Mouse (Mus musculus): Measurements from ENCODE around the gene Gadl1. TPM values are rescaled to one million over a fixed set of nuclear protein-coding genes. Genes with fewer than 3 reads are reported as not detected.

The Gadl1 gene
- polyA plus RNA-seq, 1 experiment from 2014 or later: 0.48 TPM

DNA sequence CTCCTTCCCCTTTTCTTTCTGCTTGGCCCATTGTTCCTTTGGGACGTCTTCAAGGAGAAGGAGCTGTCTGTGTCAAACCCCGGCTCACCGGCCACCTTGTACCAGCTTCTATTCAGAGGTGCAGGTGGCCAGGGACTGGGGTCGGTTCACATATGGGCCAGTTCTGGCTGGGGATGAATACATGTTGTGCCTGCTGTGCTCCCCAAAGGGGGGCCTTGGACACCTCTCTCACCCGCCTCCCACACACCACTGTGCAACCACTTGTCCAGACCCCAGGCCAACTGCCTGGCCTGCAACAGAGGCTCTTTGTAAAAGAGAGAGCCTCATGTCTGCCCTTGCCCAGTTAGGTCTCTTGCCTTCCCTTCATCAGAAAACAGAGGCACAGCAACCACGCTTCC is 190.3 kb downstream of the Gadl1 start:
- Histone ChIP-seq H3K4me3 (no peak overlapping the region), H3K27me3 (no peaks in the 10 kb centered on the region), H3K27ac (no peak overlapping the region), H3K4me1 (replicated peaks) (peaks cover 14% of the 10 kb centered on the region), H3K36me3 (no peaks in the 10 kb centered on the region), H3K9ac (no peak overlapping the region), H3K4me2 (no peak overlapping the region), H3K9me3 (no peaks in the 10 kb centered on the region)
- 63% methylated on average over 6 of the region's 6 CpGs for WGBS
- no peak for ATAC-seq (ENCODE audit: low FRiP score)

DNA sequence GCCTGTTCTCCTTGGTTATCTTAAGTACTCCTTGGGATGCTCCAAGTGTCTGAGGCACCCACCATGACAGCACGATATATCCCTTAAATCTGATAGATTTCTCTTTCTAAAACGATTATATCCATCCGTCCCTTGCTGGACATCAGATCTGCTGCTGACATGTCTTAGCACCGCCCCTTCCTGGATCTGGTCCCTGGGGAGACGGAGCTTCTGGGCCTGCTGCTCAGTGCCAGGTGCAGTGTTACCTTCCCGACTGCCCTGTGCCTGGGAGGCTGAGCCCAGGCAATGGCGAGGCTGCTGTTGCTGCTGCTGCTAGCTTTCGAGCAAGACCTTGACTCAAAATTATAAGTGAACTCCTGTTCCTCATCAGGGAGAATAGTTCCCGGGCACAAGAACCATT is 190.8 kb downstream of the Gadl1 start:
- no peaks in the 10 kb centered on the region for H3K36me3 ChIP-seq
- 82% methylated on average over 9 of the region's 9 CpGs for WGBS
- no peaks in the 10 kb centered on the region for H3K9me3 ChIP-seq
- H3K27me3 ChIP-seq: no peaks in the 10 kb centered on the region
- H3K4me1 ChIP-seq (replicated peaks): peaks cover 14% of the 10 kb centered on the region
- no peak overlapping the region for H3K27ac ChIP-seq
- H3K4me2 ChIP-seq: no peak overlapping the region
- ATAC-seq (ENCODE audit: low FRiP score): no peak
- no peak overlapping the region for H3K4me3 ChIP-seq
- H3K9ac ChIP-seq: no peak overlapping the region

DNA sequence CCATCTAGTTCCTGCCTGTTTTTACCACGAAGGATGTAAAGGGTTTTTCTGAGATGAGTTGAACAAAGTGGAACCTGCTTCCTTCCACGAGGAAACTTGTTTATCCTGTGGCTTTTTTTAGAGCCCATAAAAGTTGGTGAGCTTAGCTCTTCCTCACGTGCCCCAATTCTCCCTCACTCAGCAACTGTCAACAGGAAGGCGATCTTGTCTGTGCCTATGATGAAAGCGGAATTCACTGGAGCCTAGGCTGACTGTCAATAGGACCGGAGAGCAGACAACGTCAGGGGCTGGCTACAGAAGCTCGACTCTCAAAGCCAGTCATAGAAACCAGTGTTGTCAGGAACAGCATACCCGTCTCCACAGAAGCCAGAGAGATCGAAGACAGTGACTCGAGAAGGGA is 192.6 kb downstream of the Gadl1 start:
- 85% methylated on average over 11 of the region's 11 CpGs for WGBS
- Histone ChIP-seq H3K9ac (no peak overlapping the region), H3K4me1 (replicated peaks) (peaks cover 14% of the 10 kb centered on the region), H3K27ac (no peak overlapping the region), H3K9me3 (no peaks in the 10 kb centered on the region), H3K4me2 (no peak overlapping the region), H3K27me3 (no peaks in the 10 kb centered on the region), H3K4me3 (no peak overlapping the region), H3K36me3 (no peaks in the 10 kb centered on the region)
- no peak for ATAC-seq (ENCODE audit: low FRiP score)

DNA sequence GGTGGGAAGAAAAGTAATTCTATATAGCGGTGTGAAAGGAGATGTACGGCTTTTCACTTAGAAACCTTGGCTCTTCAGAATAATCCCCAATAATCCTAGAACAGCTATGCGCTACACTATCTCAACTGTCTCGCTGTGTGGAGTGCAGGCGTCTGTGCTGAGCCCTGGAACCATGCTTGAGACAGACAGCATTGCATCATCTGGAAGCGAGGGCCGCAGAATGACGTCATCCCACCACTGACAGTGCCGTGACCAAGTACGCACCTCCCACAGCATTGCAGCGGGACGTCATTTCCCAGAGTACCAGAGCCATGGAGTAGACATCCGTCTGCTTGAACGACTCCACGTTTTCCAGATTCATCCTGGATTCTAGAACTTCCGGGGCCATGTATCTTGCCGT is 195.5 kb downstream of the Gadl1 start:
- H3K4me3 ChIP-seq: no peak overlapping the region
- H3K9ac ChIP-seq: no peak overlapping the region
- peaks cover 7% of the 10 kb centered on the region for H3K36me3 ChIP-seq
- no peaks in the 10 kb centered on the region for H3K9me3 ChIP-seq
- no peaks in the 10 kb centered on the region for H3K27me3 ChIP-seq
- no peak for ATAC-seq (ENCODE audit: low FRiP score)
- 93% methylated on average over 17 of the region's 17 CpGs for WGBS
- H3K27ac ChIP-seq: no peak overlapping the region
- H3K4me2 ChIP-seq: no peak overlapping the region
- H3K4me1 ChIP-seq (replicated peaks): peaks cover 1% of the 10 kb centered on the region; the same call in 1 of the 2 replicates

DNA sequence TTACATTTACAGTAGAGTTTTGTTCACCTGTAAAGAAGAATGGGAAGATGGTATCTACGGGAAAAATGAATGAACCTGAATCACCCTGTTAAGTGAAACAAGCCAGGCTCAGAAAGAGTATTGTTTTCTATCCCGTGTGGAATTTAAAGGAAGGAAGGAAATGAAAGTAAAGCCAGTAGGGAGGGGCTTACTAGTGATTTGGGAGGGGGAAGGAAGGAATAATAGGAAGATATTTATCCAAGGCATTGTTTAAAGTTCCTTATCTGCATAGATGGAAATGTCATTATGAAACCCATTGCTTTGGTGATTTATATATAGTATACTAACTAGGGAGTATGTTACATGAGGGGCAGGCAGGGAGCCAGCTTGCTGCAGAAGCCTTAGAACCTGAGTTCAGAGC is 199.5 kb downstream of the Gadl1 start:
- H3K27me3 ChIP-seq: no peaks in the 10 kb centered on the region
- H3K9me3 ChIP-seq: no peaks in the 10 kb centered on the region
- ATAC-seq (ENCODE audit: low FRiP score): no peak
- H3K4me2 ChIP-seq: no peak overlapping the region
- 85% methylated on average over 2 of the region's 2 CpGs for WGBS
- no peak overlapping the region for H3K4me3 ChIP-seq
- no peaks in the 10 kb centered on the region for H3K4me1 ChIP-seq (replicated peaks)
- peaks cover 11% of the 10 kb centered on the region for H3K36me3 ChIP-seq
- no peak overlapping the region for H3K27ac ChIP-seq
- no peak overlapping the region for H3K9ac ChIP-seq

DNA sequence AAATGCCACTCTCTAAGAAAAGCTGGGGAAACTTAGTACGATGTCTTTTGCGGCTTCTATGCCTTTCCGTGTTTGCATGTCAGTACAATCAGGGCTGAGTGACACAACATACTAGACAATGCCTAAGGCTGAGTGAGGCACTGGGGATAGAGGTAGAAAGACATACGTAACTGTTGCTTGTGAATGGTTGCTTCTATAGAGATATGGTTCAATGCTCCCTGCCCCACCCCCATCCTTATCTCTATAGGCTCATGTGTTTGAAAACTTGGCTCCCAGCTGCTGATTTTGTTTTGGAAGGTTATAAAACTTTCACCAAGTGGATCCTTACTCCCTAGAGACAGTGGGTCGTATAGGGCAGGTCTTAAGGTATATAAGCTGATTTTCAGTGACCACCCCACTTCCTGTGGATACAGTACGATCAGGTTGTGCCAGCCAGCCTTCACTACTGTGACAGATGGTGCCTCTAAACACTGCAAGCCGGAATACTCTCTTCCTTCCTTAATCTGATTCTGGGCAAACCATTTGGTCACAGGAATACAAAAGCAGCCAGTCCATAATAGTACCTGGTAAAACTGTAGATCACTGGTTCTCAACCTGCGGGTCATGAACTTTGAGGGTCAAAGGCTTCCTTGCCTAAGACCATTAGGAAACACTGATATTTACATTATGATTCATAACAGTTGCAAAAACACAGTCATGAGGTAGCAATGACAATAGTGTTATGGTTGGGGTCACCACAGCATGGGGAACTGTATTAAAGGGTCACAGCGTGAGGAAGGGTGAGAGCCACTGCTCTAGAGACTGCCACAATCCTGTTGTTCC is 202.1 kb downstream of the Gadl1 start:
- Histone ChIP-seq H3K4me1 (replicated peaks) (no peaks in the 10 kb centered on the region), H3K36me3 (peaks cover 11% of the 10 kb centered on the region), H3K9ac (no peak overlapping the region), H3K4me3 (no peak overlapping the region), H3K9me3 (no peaks in the 10 kb centered on the region), H3K4me2 (no peak overlapping the region), H3K27ac (no peak overlapping the region), H3K27me3 (no peaks in the 10 kb centered on the region)
- WGBS: 90% methylated on average over 9 of the region's 9 CpGs
- no peak for ATAC-seq (ENCODE audit: low FRiP score)

DNA sequence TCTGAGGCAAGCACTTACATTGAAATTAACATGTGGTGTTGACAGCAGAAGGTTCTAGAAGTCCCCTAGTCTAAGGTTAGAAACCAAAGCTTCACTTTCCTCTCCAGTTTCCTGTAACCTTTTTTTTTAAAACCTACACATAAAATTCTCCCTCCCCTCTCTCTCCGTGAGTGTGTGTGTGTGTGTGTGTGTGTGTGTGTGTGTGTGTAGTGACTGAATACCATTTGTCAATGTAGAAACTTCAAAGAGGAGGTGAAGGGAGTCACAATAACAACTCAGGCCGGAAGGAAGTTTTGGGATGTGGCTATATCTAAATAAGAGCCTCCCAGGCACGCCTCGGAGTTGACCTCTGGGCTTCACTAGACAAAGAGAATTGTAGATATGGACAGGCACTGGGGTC is 205.1 kb downstream of the Gadl1 start:
- no peaks in the 10 kb centered on the region for H3K4me1 ChIP-seq (replicated peaks)
- H3K27ac ChIP-seq: no peak overlapping the region
- no peaks in the 10 kb centered on the region for H3K9me3 ChIP-seq
- ATAC-seq (ENCODE audit: low FRiP score): no peak
- H3K4me3 ChIP-seq: no peak overlapping the region
- peaks cover 7% of the 10 kb centered on the region for H3K36me3 ChIP-seq
- no peak overlapping the region for H3K9ac ChIP-seq
- H3K4me2 ChIP-seq: no peak overlapping the region
- 57% methylated on average over 4 of the region's 4 CpGs for WGBS
- H3K27me3 ChIP-seq: no peaks in the 10 kb centered on the region

DNA sequence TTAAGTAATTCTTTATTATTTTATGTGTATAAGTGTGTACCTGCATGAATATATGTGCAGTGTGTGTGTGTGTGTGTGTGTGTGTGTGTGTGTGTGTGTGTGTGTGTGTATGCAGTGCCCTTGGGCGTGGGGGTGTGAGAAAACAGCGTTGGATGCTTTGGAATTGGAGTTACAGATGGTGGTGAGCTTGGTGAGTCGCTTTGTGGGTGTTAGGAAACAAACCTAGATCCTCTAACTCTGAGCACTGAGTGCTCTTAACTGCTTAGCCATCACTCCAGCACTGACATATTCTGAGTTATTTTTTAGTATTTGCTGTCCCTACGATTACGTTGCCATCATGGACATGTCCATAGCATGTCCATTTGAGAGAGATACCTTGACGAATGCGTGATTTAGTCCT is 206.6 kb downstream of the Gadl1 start:
- 91% methylated on average over 7 of the region's 7 CpGs for WGBS
- H3K27me3 ChIP-seq: no peaks in the 10 kb centered on the region
- H3K4me2 ChIP-seq: no peak overlapping the region
- no peak for ATAC-seq (ENCODE audit: low FRiP score)
- H3K9ac ChIP-seq: no peak overlapping the region
- H3K36me3 ChIP-seq: no peaks in the 10 kb centered on the region
- H3K27ac ChIP-seq: no peak overlapping the region
- no peak overlapping the region for H3K4me3 ChIP-seq
- H3K9me3 ChIP-seq: no peaks in the 10 kb centered on the region
- no peaks in the 10 kb centered on the region for H3K4me1 ChIP-seq (replicated peaks)

DNA sequence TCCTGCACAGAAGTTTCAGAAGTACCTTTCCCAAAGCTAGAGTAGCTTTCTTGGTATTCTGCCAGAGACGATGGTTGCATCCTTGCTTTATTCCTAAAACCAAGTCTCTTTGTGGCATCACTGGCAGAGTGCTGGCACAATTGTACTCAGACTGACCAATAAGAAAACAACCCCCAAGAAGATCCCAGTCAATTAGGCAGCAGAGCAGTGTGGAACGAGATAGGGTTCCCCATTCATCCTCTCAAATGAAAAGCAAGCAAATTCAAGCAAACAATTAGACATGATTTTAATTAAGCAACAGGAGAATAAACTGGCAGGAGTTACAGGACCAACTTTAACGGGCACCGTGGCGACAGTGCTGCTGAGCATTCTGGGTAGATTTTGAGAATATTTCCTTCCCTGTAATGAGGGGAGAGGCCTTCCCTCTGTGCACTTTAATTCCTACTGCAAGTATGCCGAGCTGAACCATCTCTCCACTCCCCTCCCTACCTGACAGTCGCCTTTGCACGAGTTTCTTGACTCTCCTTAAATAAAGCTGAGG is 209.1 kb downstream of the Gadl1 start:
- Histone ChIP-seq H3K4me2 (no peak overlapping the region), H3K4me3 (no peak overlapping the region), H3K36me3 (no peaks in the 10 kb centered on the region), H3K27ac (no peak overlapping the region), H3K9ac (no peak overlapping the region), H3K4me1 (replicated peaks) (no peaks in the 10 kb centered on the region), H3K9me3 (no peaks in the 10 kb centered on the region), H3K27me3 (no peaks in the 10 kb centered on the region)
- WGBS: 69% methylated on average over 8 of the region's 8 CpGs
- ATAC-seq (ENCODE audit: low FRiP score): no peak

DNA sequence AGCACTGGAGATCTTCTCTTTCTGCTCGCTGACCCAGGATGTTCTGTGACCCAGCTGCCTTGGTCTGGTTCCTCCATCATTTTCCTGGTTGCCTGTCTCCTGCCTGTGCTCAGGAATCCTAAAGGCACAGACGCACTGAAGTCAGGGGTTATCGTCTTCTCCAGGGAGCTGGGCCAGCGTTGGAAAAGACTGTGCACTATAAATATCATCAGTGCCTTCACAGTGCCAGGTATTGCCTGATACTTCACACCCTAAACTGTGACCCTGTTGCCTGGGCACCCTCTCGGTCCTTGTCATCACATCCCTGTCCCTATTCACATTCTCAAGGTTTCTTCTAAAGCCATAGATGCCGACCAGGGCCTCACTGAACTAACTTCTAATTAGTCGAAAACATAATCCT is 210.7 kb downstream of the Gadl1 start:
- Histone ChIP-seq H3K9ac (no peak overlapping the region), H3K4me1 (replicated peaks) (no peaks in the 10 kb centered on the region), H3K27ac (no peak overlapping the region), H3K27me3 (no peaks in the 10 kb centered on the region), H3K4me2 (no peak overlapping the region), H3K4me3 (no peak overlapping the region), H3K36me3 (no peaks in the 10 kb centered on the region), H3K9me3 (no peaks in the 10 kb centered on the region)
- WGBS: 86% methylated on average over 7 of the region's 7 CpGs
- ATAC-seq (ENCODE audit: low FRiP score): no peak

DNA sequence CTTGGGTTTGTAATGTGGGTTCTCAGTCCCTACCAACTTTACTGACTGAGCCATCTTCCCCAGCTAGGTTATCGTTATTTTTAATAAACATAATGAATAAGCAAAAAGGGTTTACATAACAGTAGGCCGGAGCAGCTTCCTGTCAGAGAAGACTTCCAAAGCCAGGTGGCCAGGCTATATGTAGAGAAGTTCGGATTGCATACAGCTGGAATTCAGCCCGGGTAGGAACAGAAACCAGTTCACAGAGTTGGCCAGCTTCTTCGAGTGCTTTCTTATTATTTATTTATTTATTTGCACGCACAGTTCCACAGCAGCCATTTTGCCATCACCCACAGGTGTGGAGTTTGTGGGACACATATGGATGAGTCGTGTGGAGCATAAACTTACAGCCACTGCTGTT is 212.2 kb downstream of the Gadl1 start:
- no peaks in the 10 kb centered on the region for H3K27me3 ChIP-seq
- WGBS: 92% methylated on average over 7 of the region's 7 CpGs
- no peak for ATAC-seq (ENCODE audit: low FRiP score)

DNA sequence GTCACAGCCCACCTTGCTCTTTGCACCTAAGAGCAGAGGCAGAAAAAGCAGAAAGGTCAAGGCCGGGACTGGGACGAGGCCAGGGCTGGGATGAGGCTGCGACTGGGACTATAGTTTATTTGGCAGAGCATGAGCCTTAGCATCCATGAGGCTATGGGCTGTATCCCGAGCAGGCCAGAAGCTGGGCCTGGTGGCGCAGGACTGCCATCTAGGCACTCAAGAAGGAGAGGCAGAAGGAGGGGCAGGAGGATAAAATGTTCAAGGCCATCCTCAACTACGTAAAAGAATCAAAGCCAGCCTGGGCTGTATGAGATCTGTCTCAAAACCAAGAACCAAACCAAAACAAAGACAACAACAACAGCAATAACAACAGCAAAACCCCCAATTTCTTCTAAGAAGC is 213.3 kb downstream of the Gadl1 start:
- Histone ChIP-seq H3K27me3 (no peaks in the 10 kb centered on the region), H3K4me3 (no peak overlapping the region), H3K9me3 (no peaks in the 10 kb centered on the region), H3K4me2 (no peak overlapping the region), H3K27ac (no peak overlapping the region), H3K36me3 (no peaks in the 10 kb centered on the region), H3K9ac (no peak overlapping the region), H3K4me1 (replicated peaks) (peaks cover 4% of the 10 kb centered on the region; the same call in 1 of the 2 replicates)
- ATAC-seq (ENCODE audit: low FRiP score): no peak
- WGBS: 78% methylated on average over 6 of the region's 6 CpGs

More for the DNA sequence above, 212.2 kb downstream of the Gadl1 start:
- Histone ChIP-seq H3K4me2 (no peak overlapping the region), H3K9me3 (no peaks in the 10 kb centered on the region), H3K4me1 (replicated peaks) (peaks cover 4% of the 10 kb centered on the region; the same call in 1 of the 2 replicates), H3K27ac (no peak overlapping the region), H3K4me3 (no peak overlapping the region), H3K9ac (no peak overlapping the region), H3K36me3 (no peaks in the 10 kb centered on the region)

DNA sequence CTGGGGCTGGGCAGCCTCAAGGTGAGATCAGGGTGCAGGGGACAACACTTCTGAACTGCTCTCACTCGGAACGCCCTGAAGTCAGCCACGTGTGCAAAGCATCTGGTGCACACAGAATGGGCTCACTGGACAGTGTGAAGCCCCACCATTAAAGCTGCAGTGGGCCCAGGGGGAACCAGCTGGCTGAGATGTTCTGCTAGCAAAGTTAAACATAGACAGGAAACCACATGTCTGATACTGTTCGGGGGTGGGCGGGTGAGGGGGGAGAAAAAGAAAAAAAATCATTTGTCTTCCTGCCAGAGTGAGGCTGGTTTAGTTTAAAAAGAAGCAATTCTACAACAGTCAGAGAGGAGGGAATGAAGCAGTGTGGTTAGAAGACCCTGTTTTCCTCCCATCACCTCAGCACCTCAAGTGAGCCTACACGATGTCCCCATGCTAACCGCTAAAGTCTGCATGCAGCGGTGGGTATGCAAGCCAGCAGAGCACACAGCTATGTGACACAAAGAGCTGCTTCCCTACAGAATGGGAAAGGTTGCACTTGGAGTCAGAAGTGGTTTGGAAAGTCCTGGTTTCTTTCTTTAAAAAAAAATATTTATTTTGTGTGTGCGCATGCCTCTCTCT is 213.8 kb downstream of the Gadl1 start:
- 75% methylated on average over 9 of the region's 9 CpGs for WGBS
- H3K36me3 ChIP-seq: no peaks in the 10 kb centered on the region
- H3K4me3 ChIP-seq: no peak overlapping the region
- no peak overlapping the region for H3K4me2 ChIP-seq
- H3K27ac ChIP-seq: no peak overlapping the region
- no peak for ATAC-seq (ENCODE audit: low FRiP score)
- no peak overlapping the region for H3K9ac ChIP-seq
- no peaks in the 10 kb centered on the region for H3K27me3 ChIP-seq
- peaks cover 4% of the 10 kb centered on the region; the same call in 1 of the 2 replicates for H3K4me1 ChIP-seq (replicated peaks)
- H3K9me3 ChIP-seq: no peaks in the 10 kb centered on the region
